Mouse (Mus musculus) layer of hippocampus, postnatal 25 days (tissue): ENCODE measurements around the gene Gipr. TPM values are rescaled to one million over a fixed set of nuclear protein-coding genes. Genes with fewer than 3 reads are reported as not detected.
"Not testable (repeated sequence)": the region's sequence is repeated elsewhere in the genome, so short reads cannot be mapped to it uniquely, and the experiment has no call there.

Experiments
- DNase-seq, 2 experiments: peaks; one replicate each; pipeline ENCODE4 v3.0.0; 2022; ENCODE audit warnings: mixed read lengths in 2 of 2, low spot score in 1 of 2; ENCODE audit errors: extremely low spot score in 1 of 2
- total RNA-seq, 2 experiments: library from RNA; stranded (reverse); gene quantifications; 2 replicates each; pipeline ENCODE4 v1.2.3; 2021

The Gipr gene
- total RNA-seq, 2 experiments from 2014 or later, result 0.37 to 0.77 TPM

GRCm38 (mm10) chr7:19151121-19151520, 14.8 kb downstream of the Gipr start:
- not testable (repeated sequence) for DNase-seq

DNA sequence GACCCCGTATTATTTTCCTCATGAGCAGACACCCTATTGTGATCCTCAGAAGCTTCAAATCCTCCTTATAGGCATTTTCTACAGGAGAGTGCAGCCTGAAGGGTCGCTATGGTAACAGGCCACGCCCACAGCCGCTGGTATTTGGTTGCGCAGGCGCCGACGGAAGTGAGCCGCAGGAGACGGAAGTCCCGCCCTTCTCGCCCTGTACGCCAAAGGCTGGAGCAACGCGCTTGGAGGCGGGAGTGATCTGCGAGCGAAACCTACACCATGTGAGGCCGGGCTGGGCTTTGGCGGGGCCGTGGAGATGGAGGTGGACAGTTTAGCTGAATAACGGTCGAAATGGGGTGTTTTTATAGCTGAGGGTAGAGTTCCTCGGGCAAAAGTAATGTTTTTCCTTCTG, 16.3 kb downstream of the Gipr start, which contains the start of gene Snrpd2:
Gene Snrpd2 (plus strand): TSS at position 97 of the 400 bp plus-strand sequence.
- peak; percentile 92 to 96 for DNase-seq

- peak; percentile 84 for DNase-seq
Measured at GRCm38 (mm10) chr7:19148875-19149541, 16.9 kb downstream of the Gipr start, which contains the start of gene Qpctl. Gene Qpctl (minus strand): TSS chr7:19149291.

- DNase-seq, result no peak
Measured at GRCm38 (mm10) chr7:19148180-19148874, 17.6 kb downstream of the Gipr start.

- DNase-seq, result no peak
Measured at GRCm38 (mm10) chr7:19147497-19148045, 18.4 kb downstream of the Gipr start.

DNA sequence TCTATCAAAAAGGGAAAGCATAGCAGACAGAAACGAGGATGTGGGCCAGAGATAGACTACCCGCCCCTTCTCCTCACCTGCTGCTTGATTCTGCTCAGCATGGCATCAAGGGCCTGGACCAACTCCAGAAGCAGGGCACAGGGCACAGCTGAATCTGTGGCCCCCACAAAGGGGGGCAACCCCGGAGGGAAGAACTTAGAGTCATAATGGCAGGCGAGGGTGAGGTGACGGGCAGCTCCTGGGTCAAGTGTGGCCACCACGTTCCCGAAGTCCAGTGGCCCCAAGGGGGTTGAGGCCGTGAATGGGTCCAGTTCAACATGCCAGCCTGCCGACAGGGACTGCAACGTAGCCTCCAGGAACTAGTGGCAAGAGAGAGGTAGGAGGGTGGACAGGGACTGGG, 19.1 kb downstream of the Gipr start:
- DNase-seq, result no peak

GRCm38 (mm10) chr7:19137380-19137779, 28.5 kb downstream of the Gipr start:
- DNase-seq, result peak; percentile 52 to 79

DNA sequence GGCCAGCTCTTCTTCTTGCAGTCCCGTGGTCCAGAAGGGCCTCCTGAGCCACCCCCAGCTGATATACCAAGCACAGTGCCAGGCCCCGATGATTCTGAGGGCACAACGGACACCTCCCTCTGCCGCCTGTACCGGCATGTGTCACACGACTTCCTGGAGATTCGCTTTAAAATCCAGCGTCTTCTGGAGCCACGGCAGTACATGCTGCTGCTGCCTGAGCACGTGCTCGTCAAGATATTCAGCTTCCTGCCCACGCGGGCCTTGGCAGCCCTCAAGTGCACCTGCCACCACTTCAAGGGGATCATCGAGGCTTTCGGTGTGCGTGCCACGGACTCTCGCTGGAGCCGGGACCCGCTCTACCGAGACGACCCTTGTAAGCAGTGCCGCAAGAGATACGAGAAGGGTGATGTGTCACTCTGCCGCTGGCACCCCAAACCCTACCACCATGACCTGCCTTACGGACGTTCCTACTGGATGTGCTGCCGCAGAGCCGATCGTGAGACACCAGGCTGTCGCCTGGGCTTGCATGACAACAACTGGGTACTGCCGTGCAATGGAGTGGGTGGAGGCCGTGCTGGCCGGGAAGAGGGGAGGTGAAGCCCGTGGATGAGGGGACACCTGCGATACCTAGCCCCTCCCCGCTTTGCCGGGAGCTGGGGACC, 29.1 kb downstream of the Gipr start:
- DNase-seq, result no peak

- DNase-seq, result no peak
Measured at GRCm38 (mm10) chr7:19136168-19136567, 29.8 kb downstream of the Gipr start.

GRCm38 (mm10) chr7:19131324-19131848, 34.5 kb downstream of the Gipr start:
- DNase-seq, result peak; percentile 87 to 94

DNA sequence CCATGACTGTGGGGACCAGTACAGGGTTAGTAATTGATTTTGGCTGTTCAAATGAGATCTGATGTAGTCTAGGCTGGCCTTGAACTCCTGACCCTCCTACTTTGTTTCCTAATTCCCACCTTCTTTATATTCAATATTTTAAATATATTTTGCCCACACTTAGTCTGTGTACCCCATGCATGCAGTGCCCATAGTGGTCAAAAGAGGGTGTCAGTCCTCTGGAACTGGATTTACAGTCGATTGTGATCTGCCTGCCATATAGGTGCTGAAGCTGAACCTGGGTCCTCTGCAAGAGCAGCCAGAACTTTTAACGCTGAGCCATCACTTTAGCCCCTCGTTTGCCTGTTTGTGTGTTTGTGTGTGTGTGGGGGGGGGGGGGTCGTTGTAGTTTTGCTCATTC, 35.3 kb downstream of the Gipr start:
- DNase-seq, result no peak

GRCm38 (mm10) chr7:19129396-19129795, 36.5 kb downstream of the Gipr start:
- no peak for DNase-seq

- no peak for DNase-seq
Measured at GRCm38 (mm10) chr7:19127744-19128143, 38.2 kb downstream of the Gipr start.

DNA sequence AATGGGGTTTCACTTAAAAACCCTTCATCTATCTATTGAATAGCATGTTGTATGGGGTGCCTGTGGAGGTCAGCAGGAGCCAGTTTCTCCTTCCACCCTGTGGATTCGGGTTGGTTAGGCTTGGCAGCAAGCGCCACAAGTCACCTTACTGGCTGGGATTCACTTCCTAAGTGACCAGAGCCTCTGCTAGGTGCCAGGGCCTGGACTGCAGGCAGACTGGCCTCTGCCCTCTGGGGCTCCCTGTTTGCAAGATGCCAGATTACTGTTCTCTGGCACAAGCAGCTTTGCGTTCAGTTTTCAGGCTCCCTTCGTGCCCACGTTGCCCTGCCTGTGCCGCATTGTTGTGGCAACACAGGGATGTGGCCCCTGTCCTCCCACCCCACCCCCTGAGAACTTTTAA, 41.2 kb downstream of the Gipr start:
- DNase-seq, result no peak

- DNase-seq, result no peak
Measured at GRCm38 (mm10) chr7:19121686-19122085, 44.2 kb downstream of the Gipr start.

DNA sequence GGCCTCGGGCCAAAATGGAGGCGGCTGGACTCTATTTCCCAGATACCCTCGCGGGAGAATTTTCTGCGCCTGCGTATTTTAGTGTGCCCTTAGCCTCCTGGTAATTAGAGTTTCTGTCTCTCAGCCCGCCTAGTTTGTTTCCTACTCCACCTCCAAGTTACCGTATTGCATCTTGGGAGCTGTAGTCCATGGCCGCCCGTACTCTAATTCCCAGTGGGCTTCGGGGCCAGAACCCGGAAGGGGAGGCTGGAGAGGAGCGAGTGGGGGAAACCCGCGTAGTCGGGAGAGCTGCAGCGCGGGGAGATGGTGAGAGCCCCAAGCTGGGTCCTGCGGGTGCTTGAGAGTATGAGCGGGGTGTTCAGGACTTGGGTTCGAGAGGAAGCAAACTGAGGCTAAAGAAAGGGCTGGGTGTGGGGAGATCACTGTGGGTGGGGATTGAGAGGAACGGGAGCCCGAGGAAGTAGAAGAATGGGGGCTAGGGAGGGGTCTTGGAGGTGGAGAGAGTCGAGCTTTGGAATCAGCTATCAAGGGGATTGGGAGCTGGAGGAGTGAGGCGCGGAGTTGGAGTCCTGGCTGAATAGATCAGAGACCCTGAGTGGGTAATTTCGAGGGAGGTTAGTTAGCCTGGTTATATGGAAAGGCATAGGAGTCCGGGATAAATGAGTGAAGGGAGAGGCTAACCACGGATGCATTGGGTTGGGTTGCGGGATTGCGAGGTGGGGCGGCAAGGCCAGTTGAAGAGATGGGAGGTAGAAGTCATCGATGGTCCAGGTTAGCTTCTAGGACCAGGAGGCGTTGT, 46.1 kb downstream of the Gipr start, which contains the start of gene Fbxo46:
Gene Fbxo46 (plus strand): TSS at position 229 of the 799 bp plus-strand sequence.
- peak; percentile 79 to 82 for DNase-seq

DNA sequence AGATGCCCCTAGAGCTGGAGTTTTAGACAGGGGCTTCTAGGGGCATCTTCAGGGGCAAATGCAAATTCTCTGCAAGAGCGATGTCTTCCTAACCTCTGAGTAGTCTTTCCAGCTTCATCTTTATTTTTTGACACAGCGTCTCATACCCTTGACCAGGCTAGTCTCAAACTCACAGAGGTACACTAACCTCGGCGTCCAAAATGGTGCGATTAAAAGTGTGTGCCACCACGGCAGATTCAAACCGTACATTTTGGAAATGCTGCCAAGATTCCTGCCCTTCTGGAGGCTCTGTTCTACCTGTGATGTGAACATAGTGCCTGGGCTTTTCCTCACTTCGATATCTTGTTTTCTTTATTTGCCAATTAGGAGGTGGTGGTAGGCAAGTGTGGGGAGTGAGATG, 46.8 kb downstream of the Gipr start:
- no peak for DNase-seq

- peak in 1 of 2 experiments; percentile 31 for DNase-seq
Measured at GRCm38 (mm10) chr7:19118028-19118771, 47.7 kb downstream of the Gipr start, which contains the start of gene Gm4969. Gene Gm4969 (minus strand): TSS chr7:19118368.

- DNase-seq, result no peak
Measured at GRCm38 (mm10) chr7:19109565-19109964, 56.4 kb downstream of the Gipr start.
